Mouse (Mus musculus) liver, embryonic 13.5 days (tissue): ENCODE measurements at regions not wholly inside any gene's neighbourhood (a gene's known extent, or its start where the extent isn't known, plus 50 kb on each side); places are given as distances from the start of the nearest gene placed in this dataset.

ENCODE experiments used
- ATAC-seq: fragments of 200-750 bp; cut with Nextera tagmentation; 2 replicates; pipeline ENCODE4 v1.8.0; 2017; ENCODE audit warnings: low read depth, mild to moderate bottlenecking, moderate number of reproducible peaks, moderate library complexity
- DNase-seq: peaks from one replicate; pipeline ENCODE4 v3.0.0; 2022
- H3K27ac ChIP-seq: fragments of 300-500 bp; sonication (generic); 2 replicates; pipeline ENCODE4 v1.5.1; 2015; ENCODE audit warnings: moderate library complexity, mild to moderate bottlenecking, inconsistent platforms
- H3K27me3 ChIP-seq: fragments of 300-500 bp; sonication (generic); 2 replicates; pipeline ENCODE4 v1.6.1; 2015; ENCODE audit warnings: mild to moderate bottlenecking, inconsistent platforms
- H3K36me3 ChIP-seq: fragments of 300-500 bp; sonication (generic); 2 replicates; pipeline ENCODE4 v1.6.1; 2015; ENCODE audit warnings: mild to moderate bottlenecking, inconsistent platforms
- H3K4me1 ChIP-seq: fragments of 300-500 bp; sonication (generic); replicated peaks from 2 replicates; pipeline ENCODE4 v1.6.1; 2015; ENCODE audit warnings: inconsistent platforms
- H3K4me2 ChIP-seq: fragments of 300-500 bp; sonication (generic); 2 replicates; pipeline ENCODE4 v1.6.1; 2015; ENCODE audit warnings: inconsistent platforms, mild to moderate bottlenecking, moderate library complexity
- H3K4me3 ChIP-seq: fragments of 300-500 bp; sonication (generic); replicated peaks from 2 replicates; pipeline ENCODE4 v1.5.1; 2015; ENCODE audit warnings: mild to moderate bottlenecking, inconsistent platforms
- H3K9ac ChIP-seq: fragments of 300-500 bp; sonication (generic); 2 replicates; pipeline ENCODE4 v1.6.1; 2015; ENCODE audit warnings: mild to moderate bottlenecking, inconsistent platforms
- H3K9me3 ChIP-seq: fragments of 300-500 bp; sonication (generic); replicated peaks from 2 replicates; pipeline ENCODE4 v1.6.1; 2016; ENCODE audit warnings: inconsistent platforms
- WGBS: fragments of 180-500 bp; shearing (Covaris S2); methylation state at CpG from one replicate; pipeline ENCODE4 v1.1.7; 2015; ENCODE audit not compliant: insufficient replicate concordance; 5-methylcytosine and 5-hydroxymethylcytosine counted together

DNA sequence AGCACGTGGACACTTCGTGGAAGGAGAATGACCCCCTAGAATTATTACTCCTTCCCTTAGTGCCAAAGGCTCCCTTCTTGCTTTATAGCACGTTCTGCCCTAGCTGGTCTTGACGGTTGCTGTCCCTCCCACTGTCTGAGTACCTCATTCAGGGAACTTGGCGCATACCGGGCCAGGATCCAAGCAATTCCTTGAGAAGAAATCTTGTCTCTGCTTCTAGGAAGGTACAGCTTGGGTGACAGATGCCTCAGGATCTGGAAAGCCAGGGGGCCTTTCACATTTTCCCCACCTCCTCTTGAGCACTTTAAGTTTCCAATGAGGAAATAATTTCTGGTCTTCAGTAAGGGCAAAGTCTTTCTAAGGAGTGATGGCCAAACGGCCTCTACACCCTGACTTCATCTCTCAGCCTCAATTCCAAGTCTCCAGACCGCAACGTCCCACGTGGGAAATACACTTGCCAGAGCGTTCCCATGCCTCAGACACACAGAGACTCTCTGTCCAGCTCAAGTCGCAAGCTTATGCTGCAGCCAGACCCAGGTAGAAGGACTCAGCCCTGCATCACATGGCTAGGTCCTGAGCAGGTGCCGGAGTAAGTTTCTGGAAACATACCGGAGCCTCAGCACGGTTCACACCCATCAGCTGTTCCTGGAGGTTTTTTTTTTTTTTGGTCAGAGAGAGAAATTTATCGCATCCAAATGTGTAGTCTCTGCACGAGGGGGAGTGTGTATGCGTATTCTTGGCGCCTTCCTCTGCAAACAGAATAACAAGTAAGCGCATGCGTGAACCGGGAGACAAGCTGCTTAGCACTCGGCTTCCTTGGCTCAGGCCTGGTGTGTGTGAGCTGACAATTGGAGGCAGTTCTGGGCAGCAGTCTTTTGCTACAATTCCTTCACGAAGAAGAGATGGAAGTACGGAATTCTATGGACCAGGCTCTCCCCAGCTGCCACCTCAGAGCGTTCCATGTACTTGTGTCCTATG is 171.7 kb upstream of the Kazn start:
- no peak overlapping the region for H3K4me3 ChIP-seq
- 72% methylated on average over 26 of the region's 26 CpGs for WGBS
- H3K9me3 ChIP-seq, result no peaks in the 10 kb centered on the region
- no peak overlapping the region for H3K9ac ChIP-seq
- no peaks in the 10 kb centered on the region for H3K27me3 ChIP-seq
- no peaks in the 10 kb centered on the region for H3K36me3 ChIP-seq
- DNase-seq, result no peak
- no peaks in the 10 kb centered on the region for H3K4me1 ChIP-seq
- no peak overlapping the region for H3K27ac ChIP-seq
- ATAC-seq, result no peak
- no peak overlapping the region for H3K4me2 ChIP-seq

DNA sequence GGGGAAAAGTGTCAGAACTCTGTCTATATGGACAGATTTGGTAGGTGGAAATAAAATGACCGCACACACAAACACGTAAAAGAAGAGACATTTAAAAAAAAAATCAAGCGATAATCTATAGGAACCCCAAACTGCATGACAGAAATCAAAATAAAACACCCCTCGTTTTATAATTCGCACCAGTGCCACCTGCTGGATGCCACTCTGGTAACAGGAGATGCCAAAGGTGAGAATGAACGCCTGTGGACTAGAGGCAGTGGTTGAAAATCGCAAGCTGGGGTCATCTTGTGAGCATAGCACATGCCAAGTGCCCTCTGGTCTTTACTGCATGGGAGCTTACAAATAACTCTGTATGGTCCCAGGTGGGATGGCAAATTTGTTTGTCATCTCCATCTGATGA is 158.7 kb upstream of the Kazn start:
- no peaks in the 10 kb centered on the region for H3K9me3 ChIP-seq
- no peaks in the 10 kb centered on the region for H3K27me3 ChIP-seq
- no peaks in the 10 kb centered on the region for H3K4me1 ChIP-seq
- H3K4me3 ChIP-seq, result no peak overlapping the region
- H3K27ac ChIP-seq, result no peak overlapping the region
- no peaks in the 10 kb centered on the region for H3K36me3 ChIP-seq
- no peak overlapping the region for H3K9ac ChIP-seq
- WGBS, result 45% methylated on average over 7 of the region's 7 CpGs
- H3K4me2 ChIP-seq, result no peak overlapping the region
- no peak for DNase-seq
- no peak for ATAC-seq

DNA sequence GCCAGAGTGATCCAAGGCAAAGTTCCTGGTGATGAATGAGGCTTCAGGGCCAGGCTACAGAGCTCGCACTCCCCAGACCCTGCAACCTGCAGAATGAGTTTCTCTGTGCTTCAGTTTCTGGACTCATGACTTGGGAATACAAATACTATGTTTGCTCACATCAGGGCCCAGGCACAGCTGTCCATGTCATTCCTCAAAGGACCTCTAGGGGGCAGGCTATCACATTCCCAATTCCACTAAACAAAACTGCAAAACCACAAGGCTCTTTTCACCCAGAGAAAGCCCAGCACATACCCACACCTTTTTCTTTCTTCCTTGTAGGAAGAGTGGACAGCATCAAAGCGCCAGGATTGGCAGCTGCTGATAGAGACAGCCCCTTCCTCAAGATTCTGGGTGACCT is 153.7 kb upstream of the Kazn start:
- Histone ChIP-seq H3K4me2 (no peak overlapping the region), H3K9ac (no peak overlapping the region), H3K36me3 (no peaks in the 10 kb centered on the region), H3K4me3 (no peak overlapping the region), H3K27ac (no peak overlapping the region), H3K27me3 (no peaks in the 10 kb centered on the region), H3K9me3 (no peaks in the 10 kb centered on the region), H3K4me1 (no peaks in the 10 kb centered on the region)
- ATAC-seq (no peak), DNase-seq (no peak)
- 19% methylated on average over 2 of the region's 2 CpGs for WGBS

- Histone ChIP-seq H3K4me3 (no peak overlapping the region), H3K27me3 (no peaks in the 10 kb centered on the region), H3K4me2 (no peak overlapping the region), H3K9ac (no peak overlapping the region), H3K36me3 (no peaks in the 10 kb centered on the region), H3K4me1 (no peaks in the 10 kb centered on the region), H3K27ac (no peak overlapping the region), H3K9me3 (no peaks in the 10 kb centered on the region)
- 78% methylated on average over 21 of the region's 21 CpGs for WGBS
- DNase-seq, result no peak
- no peak for ATAC-seq
These were observed 151.5 kb upstream of the Kazn start for GRCm38 (mm10) chr4:142390531-142391195.

DNA sequence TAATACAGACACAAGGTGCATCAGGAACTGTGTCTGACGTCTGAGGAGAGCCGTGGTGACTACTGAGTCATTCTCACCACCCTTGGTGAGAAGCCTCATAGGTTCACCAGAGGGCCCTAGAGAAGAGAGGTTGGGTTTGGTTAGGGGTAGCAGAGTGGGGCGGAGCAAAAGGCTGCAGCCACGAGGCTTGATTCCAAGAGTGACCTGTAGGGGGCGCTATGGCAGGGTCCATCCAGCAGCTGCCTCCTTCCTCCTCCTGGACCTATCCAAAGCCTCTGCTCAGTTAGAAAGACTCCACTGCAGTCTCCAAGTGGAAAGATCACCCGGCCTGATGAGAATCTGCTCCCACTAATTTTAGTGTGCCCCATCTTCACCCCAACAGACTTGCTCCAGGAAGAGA is 149.3 kb upstream of the Kazn start:
- ATAC-seq (no peak), DNase-seq (no peak)
- Histone ChIP-seq H3K4me1 (no peaks in the 10 kb centered on the region), H3K36me3 (no peaks in the 10 kb centered on the region), H3K4me3 (no peak overlapping the region), H3K9ac (no peak overlapping the region), H3K27me3 (no peaks in the 10 kb centered on the region), H3K9me3 (no peaks in the 10 kb centered on the region), H3K4me2 (no peak overlapping the region), H3K27ac (no peak overlapping the region)
- WGBS, result 64% methylated on average over 6 of the region's 6 CpGs

DNA sequence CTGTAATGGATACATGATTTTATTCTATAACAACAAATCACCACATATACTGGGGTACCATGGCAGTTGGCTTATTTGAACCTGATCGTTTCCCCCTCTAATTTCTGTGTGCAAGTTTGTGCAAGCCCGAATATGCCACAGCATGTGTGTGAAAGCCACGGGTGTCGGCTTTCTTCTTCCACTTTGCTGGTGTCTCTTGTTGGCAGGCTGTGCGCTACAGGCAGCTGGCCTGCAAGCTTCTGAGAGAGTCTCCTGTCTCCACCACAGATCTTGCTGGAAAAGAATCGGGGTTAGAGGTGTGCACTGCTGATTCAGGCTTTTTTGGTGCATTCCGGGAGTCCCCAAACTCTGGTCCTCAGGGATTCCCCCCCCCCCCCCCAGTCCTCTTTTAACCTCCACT is 142.0 kb upstream of the Kazn start:
- Histone ChIP-seq H3K27me3 (no peaks in the 10 kb centered on the region), H3K36me3 (no peaks in the 10 kb centered on the region), H3K4me2 (no peak overlapping the region), H3K9ac (no peak overlapping the region), H3K9me3 (no peaks in the 10 kb centered on the region), H3K27ac (no peak overlapping the region), H3K4me3 (no peak overlapping the region), H3K4me1 (no peaks in the 10 kb centered on the region)
- 67% methylated on average over 7 of the region's 7 CpGs for WGBS
- no peak for DNase-seq
- no peak for ATAC-seq

- no peaks in the 10 kb centered on the region for H3K9me3 ChIP-seq
- H3K27me3 ChIP-seq, result no peaks in the 10 kb centered on the region
- no peak overlapping the region for H3K4me2 ChIP-seq
- no peaks in the 10 kb centered on the region for H3K36me3 ChIP-seq
- ATAC-seq, result no peak
- H3K9ac ChIP-seq, result no peak overlapping the region
- no peak for DNase-seq
- no peaks in the 10 kb centered on the region for H3K4me1 ChIP-seq
- no peak overlapping the region for H3K4me3 ChIP-seq
- 51% methylated on average over 9 of the region's 9 CpGs for WGBS
- H3K27ac ChIP-seq, result no peak overlapping the region
These were observed 139.3 kb upstream of the Kazn start for GRCm38 (mm10) chr4:142378452-142378851.

DNA sequence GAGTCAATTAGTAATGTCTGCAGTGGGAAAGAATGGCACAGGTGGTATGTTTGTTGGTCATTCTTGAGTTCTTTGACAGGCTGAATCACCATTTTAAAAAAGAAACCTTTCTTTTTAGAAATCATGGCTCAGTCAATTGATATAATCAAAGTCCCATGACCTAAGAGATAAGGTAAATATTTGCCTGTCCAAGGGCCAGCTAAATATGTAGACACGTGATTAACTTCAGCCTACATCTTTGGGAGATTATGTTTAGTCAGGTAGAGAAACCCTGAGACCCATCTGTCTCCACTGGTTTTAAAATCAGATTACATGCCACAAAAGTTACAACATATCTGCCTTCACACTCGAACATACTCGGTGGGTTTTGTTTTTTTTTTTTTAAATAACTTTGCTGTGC is 128.6 kb upstream of the Kazn start:
- ATAC-seq (no peak), DNase-seq (no peak)
- H3K4me2 ChIP-seq, result no peak overlapping the region
- 0 out of 2 replicates have a peak, but pooled peaks cover 4% of the 10 kb centered on the region for H3K9me3 ChIP-seq
- H3K27me3 ChIP-seq, result no peaks in the 10 kb centered on the region
- WGBS, result 42% methylated on average over 3 of the region's 3 CpGs
- H3K4me3 ChIP-seq, result no peak overlapping the region
- H3K4me1 ChIP-seq, result no peaks in the 10 kb centered on the region
- H3K36me3 ChIP-seq, result no peaks in the 10 kb centered on the region
- H3K27ac ChIP-seq, result no peak overlapping the region
- H3K9ac ChIP-seq, result no peak overlapping the region

GRCm38 (mm10) chr4:142362071-142362470 is 122.9 kb upstream of the Kazn start:
- Histone ChIP-seq H3K9me3 (0 out of 2 replicates have a peak, but pooled peaks cover 4% of the 10 kb centered on the region), H3K36me3 (no peaks in the 10 kb centered on the region), H3K4me2 (no peak overlapping the region), H3K9ac (no peak overlapping the region), H3K27me3 (no peaks in the 10 kb centered on the region), H3K4me3 (no peak overlapping the region), H3K27ac (no peak overlapping the region), H3K4me1 (peaks cover 6% of the 10 kb centered on the region; the same call in 1 of the 2 replicates)
- 40% methylated on average over 5 of the region's 5 CpGs for WGBS
- no peak for ATAC-seq
- DNase-seq, result no peak

- Histone ChIP-seq H3K27me3 (no peaks in the 10 kb centered on the region), H3K9ac (no peak overlapping the region), H3K9me3 (no peaks in the 10 kb centered on the region), H3K4me3 (no peak overlapping the region), H3K27ac (no peak overlapping the region), H3K36me3 (no peaks in the 10 kb centered on the region), H3K4me1 (peaks cover 8% of the 10 kb centered on the region; the same call in 1 of the 2 replicates), H3K4me2 (no peak overlapping the region)
- no peak for ATAC-seq
- DNase-seq, result no peak
- 52% methylated on average over 13 of the region's 13 CpGs for WGBS
These were observed 119.7 kb upstream of the Kazn start for GRCm38 (mm10) chr4:142358866-142359265.

DNA sequence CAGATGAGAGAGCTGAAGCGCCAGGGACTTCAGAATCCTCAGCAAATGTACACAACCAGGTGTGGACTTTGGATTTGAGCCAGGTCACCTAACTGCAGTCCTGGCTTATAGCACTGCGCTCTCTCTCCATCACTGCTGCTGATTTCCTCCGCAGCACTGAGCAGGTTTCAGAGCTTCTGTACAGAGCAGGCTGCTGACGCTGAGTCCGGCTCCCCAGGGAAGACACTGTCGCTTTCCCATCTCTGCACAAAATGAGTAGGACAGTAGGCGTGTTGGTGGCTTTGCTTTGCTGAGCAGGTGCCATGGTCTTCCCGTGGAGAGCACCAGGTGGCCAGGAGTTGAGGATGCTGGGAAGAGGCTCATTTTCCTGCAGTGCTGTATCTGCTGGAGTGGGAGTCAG is 116.2 kb upstream of the Kazn start:
- no peak overlapping the region for H3K9ac ChIP-seq
- DNase-seq, result no peak
- no peak overlapping the region for H3K27ac ChIP-seq
- no peaks in the 10 kb centered on the region for H3K36me3 ChIP-seq
- H3K4me3 ChIP-seq, result no peak overlapping the region
- H3K4me1 ChIP-seq, result peaks cover 18% of the 10 kb centered on the region; the same call in 1 of the 2 replicates
- ATAC-seq, result no peak
- no peak overlapping the region for H3K4me2 ChIP-seq
- H3K27me3 ChIP-seq, result no peaks in the 10 kb centered on the region
- 62% methylated on average over 8 of the region's 8 CpGs for WGBS
- H3K9me3 ChIP-seq, result no peaks in the 10 kb centered on the region
